Mouse (Mus musculus): ENCODE data around the gene Golga4.

- TF ChIP-seq POLR2A (IDR thresholded peaks at IDR 0.05; ENCODE audit: borderline replicate concordance, control insufficient read depth, low read depth, low read length) = no peak
- no peak for TF ChIP-seq CTCF (IDR thresholded peaks at IDR 0.05; ENCODE audit: control insufficient read depth, insufficient read depth, low read length)
These were observed 83.2 kb downstream of the Golga4 start for GRCm38 (mm10) chr9:118589249-118589648.
